Mouse (Mus musculus) neural tube, embryonic 11.5 days (tissue): Measurements from ENCODE around the gene Ano5. TPM values are rescaled to one million over a fixed set of nuclear protein-coding genes. Genes with fewer than 3 reads are reported as not detected.

Experiments
- ATAC-seq: fragments of 200-750 bp; cut with Nextera tagmentation; 2 replicates; pipeline ENCODE4 v1.8.0; 2017; ENCODE audit warnings: moderate number of reproducible peaks, mild to moderate bottlenecking, moderate TSS enrichment, moderate library complexity; ENCODE audit not compliant: insufficient read depth, low FRiP score, low TSS enrichment
- DNase-seq: peaks from one replicate; pipeline ENCODE4 v3.0.0-alpha.2; 2015; ENCODE audit warnings: low spot score
- H3K27ac ChIP-seq: fragments of 300-500 bp; sonication (generic); 2 replicates; pipeline ENCODE4 v1.5.1; 2014; ENCODE audit warnings: low read depth, mild to moderate bottlenecking, low read length
- H3K27me3 ChIP-seq: fragments of 300-500 bp; sonication (generic); 2 replicates; pipeline ENCODE4 v1.6.1; 2014; ENCODE audit warnings: mild to moderate bottlenecking, low read length, mixed read lengths; ENCODE audit not compliant: control insufficient read depth, insufficient read depth
- H3K36me3 ChIP-seq: fragments of 300-500 bp; sonication (generic); 2 replicates; pipeline ENCODE4 v1.6.1; 2014; ENCODE audit warnings: mild to moderate bottlenecking, low read length, moderate library complexity, mixed read lengths; ENCODE audit not compliant: control insufficient read depth, insufficient read depth
- H3K4me1 ChIP-seq: fragments of 300-500 bp; sonication (generic); 2 replicates; pipeline ENCODE4 v1.6.1; 2014; ENCODE audit warnings: low read length, mixed read lengths; ENCODE audit not compliant: control insufficient read depth, insufficient read depth
- H3K4me2 ChIP-seq: fragments of 300-500 bp; sonication (generic); 2 replicates; pipeline ENCODE4 v1.6.1; 2014; ENCODE audit warnings: low read depth, mild to moderate bottlenecking, moderate library complexity
- H3K4me3 ChIP-seq: fragments of 300-500 bp; sonication (generic); 2 replicates; pipeline ENCODE4 v1.5.1; 2014; ENCODE audit warnings: low read depth, low read length
- H3K9ac ChIP-seq: fragments of 300-500 bp; sonication (generic); 2 replicates; pipeline ENCODE4 v1.6.1; 2014; ENCODE audit warnings: mild to moderate bottlenecking, low read length
- H3K9me3 ChIP-seq: fragments of 300-500 bp; sonication (generic); 2 replicates; pipeline ENCODE4 v1.6.1; 2016; ENCODE audit warnings: low read length; ENCODE audit not compliant: control insufficient read depth
- WGBS: fragments of 180-500 bp; shearing (Covaris S2); extraction: QIAGEN DNeasy Blood & Tissue Kit; methylation state at CpG from one replicate; pipeline ENCODE4 v1.1.7; 2014; 5-methylcytosine and 5-hydroxymethylcytosine counted together
- polyA plus RNA-seq: library from polyadenylated mRNA; unstranded; fragments of >200 nt; fragmentation: Nextera tagmentation; extraction: Ambion mirVana; gene quantifications from 2 replicates; pipeline ENCODE4 v1.2.1, GENCODE M21; 2014

Gene Ano5
- polyA plus RNA-seq, 1 experiment from 2014 or later: 0.42 TPM

DNA sequence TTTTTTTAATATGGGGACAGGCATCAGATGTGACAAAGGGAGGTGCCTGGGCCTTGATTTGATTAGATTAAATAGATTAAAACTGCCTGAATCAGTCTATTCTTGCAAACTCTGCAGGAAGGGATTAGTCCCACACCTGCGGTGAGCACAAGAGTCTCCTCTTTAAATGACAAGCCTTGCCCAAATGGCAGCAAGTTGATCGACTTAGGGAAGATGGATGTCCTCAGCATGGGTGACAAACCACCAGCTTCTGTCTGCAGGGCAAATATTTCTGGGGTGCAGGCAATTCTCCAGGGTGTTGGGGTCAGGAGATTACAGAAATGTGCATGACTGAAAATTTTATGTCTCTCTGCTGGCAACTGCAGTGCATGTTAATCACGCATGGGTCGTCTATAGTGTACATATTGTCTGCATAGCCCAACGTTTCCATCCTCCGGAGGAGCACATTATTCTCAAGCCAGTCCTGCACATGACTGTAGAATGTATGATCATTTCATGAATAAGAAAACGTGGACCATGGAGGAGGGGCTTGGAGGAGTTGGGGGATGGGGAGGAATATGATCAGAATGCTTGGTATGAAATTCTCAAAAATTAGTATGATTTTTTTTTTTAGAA lies 122.5 kb downstream of the Ano5 start:
- 7% methylated on average over 7 of the region's 7 CpGs for WGBS
- peak overlapping the region; percentile 56; the same call in 1 of the 2 replicates for H3K27ac ChIP-seq
- H3K4me1 ChIP-seq: no peaks in the 10 kb centered on the region
- DNase-seq (peak; percentile 41), ATAC-seq (peak; percentile 65)
- H3K9ac ChIP-seq: no peak overlapping the region
- no peaks in the 10 kb centered on the region for H3K9me3 ChIP-seq
- H3K36me3 ChIP-seq: no peaks in the 10 kb centered on the region
- H3K4me3 ChIP-seq: no peak overlapping the region
- peaks cover 12% of the 10 kb centered on the region for H3K27me3 ChIP-seq
- no peak overlapping the region for H3K4me2 ChIP-seq

Other genes starting within 250 kb of the Ano5 start
- 29.8 and 32.0 TPM in 2 replicates for gene Slc17a6, start 111.0 kb downstream of the Ano5 start, polyA plus RNA-seq